Mouse (Mus musculus) CD8-positive naive resting alpha-beta T cell, adult 57 days (primary cell): ENCODE measurements around the gene Olfr685. TPM values are rescaled to one million over a fixed set of nuclear protein-coding genes. Genes with fewer than 3 reads are reported as not detected.

ENCODE experiments used
- total RNA-seq: library from RNA; stranded (reverse); gene quantifications from one replicate; pipeline ENCODE4 v1.2.4, GENCODE M21; 2023

Gene Olfr685
- not detected for total RNA-seq

GRCm38 (mm10) chr7:105185912-105186311 lies at the start of gene Olfr685:
Gene Olfr685 (minus strand): TSS chr7:105186012.

GRCm38 (mm10) chr7:105207385-105207784 lies 21.6 kb upstream of the Olfr685 start, which contains the start of gene Olfr686:
Gene Olfr686 (minus strand): TSS chr7:105207485.

DNA sequence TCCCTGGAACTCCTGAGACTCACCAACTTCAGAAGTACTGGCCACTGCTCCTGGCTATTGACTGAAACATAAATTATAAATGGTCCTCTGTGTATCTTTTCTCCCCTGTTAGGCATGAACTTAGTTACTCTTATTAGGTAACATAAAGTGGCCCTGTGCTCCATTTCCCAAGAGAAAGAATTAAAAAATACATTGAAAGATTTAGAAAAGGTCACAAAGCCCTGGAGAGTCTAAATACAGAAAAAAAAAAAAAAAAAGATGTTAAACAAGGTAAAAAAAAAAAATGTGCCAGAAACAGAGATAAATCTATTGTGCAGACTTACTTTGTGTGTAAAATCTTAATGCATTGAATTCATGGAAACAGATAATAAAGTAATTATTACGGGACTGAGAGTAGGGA lies 22.3 kb downstream of the Olfr685 start, which contains the start of gene Olfr684:
TSS of gene Olfr684 (minus strand) at position 101 of the 400 bp plus-strand sequence.

DNA sequence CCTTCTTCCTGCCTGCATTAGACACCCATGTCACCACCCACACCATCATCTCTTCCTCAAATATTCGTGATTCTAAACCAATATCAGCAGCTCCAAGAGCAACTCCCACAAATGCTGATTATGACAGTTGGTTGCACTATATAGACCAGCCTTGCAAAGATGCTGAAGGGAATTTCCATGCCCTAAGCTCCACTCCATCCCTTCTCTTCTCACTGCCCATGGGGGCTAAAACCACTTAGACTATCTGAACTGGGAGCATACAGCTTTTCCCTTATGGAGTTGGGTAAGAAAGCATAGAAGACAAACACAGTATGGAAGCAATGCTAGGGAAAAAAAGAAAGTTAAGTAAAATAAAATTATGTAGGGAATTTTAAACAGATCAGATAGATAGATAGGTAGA lies 38.9 kb downstream of the Olfr685 start, which contains the start of gene Olfr683:
TSS of gene Olfr683 (minus strand) at position 101 of the 400 bp plus-strand sequence.

Other genes with a start within 250 kb of the Olfr685 start
- not detected for gene Olfr670, start 223.4 kb downstream of the Olfr685 start, total RNA-seq
- gene Olfr671, start 206.9 kb downstream of the Olfr685 start, total RNA-seq, result not detected
- not detected for gene Olfr672, start 184.0 kb downstream of the Olfr685 start, total RNA-seq
- gene Olfr675, start 157.6 kb downstream of the Olfr685 start, total RNA-seq, result not detected
- not detected for gene Olfr676, start 153.3 kb downstream of the Olfr685 start, total RNA-seq
- gene Olfr677, start 134.6 kb downstream of the Olfr685 start, total RNA-seq, result not detected
- gene Olfr678, start 121.5 kb downstream of the Olfr685 start, total RNA-seq, result not detected
- gene Olfr679, start 104.8 kb downstream of the Olfr685 start, total RNA-seq, result not detected
- not detected for gene Olfr680-ps1, start 93.2 kb downstream of the Olfr685 start, total RNA-seq
- not detected for gene Olfr681, start 69.2 kb downstream of the Olfr685 start, total RNA-seq
- gene Olfr683, start 39.0 kb downstream of the Olfr685 start, total RNA-seq, result not detected
- not detected for gene Olfr684, start 22.4 kb downstream of the Olfr685 start, total RNA-seq
- not detected for gene Olfr686, start 21.5 kb upstream of the Olfr685 start, total RNA-seq
- not detected for gene Olfr688, start 102.1 kb upstream of the Olfr685 start, total RNA-seq
- gene Olfr689, start 125.2 kb upstream of the Olfr685 start, total RNA-seq, result not detected
- gene Olfr690, start 148.1 kb upstream of the Olfr685 start, total RNA-seq, result not detected
- gene Olfr691, start 156.3 kb upstream of the Olfr685 start, total RNA-seq, result not detected
- not detected for gene Olfr692, start 182.2 kb upstream of the Olfr685 start, total RNA-seq
- not detected for gene Gm5901, start 189.0 kb upstream of the Olfr685 start, total RNA-seq
- 42.6 TPM for gene Fam160a2, start 214.0 kb upstream of the Olfr685 start, total RNA-seq
- not detected for gene Cnga4, start 218.6 kb upstream of the Olfr685 start, total RNA-seq
- not detected for gene Cckbr, start 239.7 kb upstream of the Olfr685 start, total RNA-seq